ENCODE assay signal across 7 mouse cellular contexts in genomic region chr1:160933896-160934482, GRCm38 (mm10). TPM values are rescaled to one million over a fixed set of nuclear protein-coding genes. Genes with fewer than 3 reads are reported as not detected.
DNase-seq lines count a peak whose midpoint lies in the region; ATAC-seq and TF ChIP-seq lines count a peak whose summit lies in the region.

No protein-coding gene starts in this region.

- no peaks in the 10 kb centered on the region for H3K27me3 ChIP-seq in intestine, postnatal 0 days (replicated peaks; ENCODE audit: control insufficient read depth, insufficient read depth, low read length)
- H3K27me3 ChIP-seq in intestine, embryonic 15.5 days (replicated peaks) = no peaks in the 10 kb centered on the region
- H3K27me3 ChIP-seq in hindbrain, embryonic 16.5 days (replicated peaks; ENCODE audit: control insufficient read depth, insufficient read depth, low read length) = no peaks in the 10 kb centered on the region
- no peaks in the 10 kb centered on the region for H3K27me3 ChIP-seq in neural tube, embryonic 13.5 days

- no peak overlapping the region for H3K4me2 ChIP-seq in intestine, postnatal 0 days (replicated peaks; ENCODE audit: low read depth)
- no peak overlapping the region for H3K4me2 ChIP-seq in intestine, embryonic 15.5 days (replicated peaks)
- no peak overlapping the region for H3K4me2 ChIP-seq in hindbrain, embryonic 16.5 days (ENCODE audit: low read length)
- no peak overlapping the region for H3K4me2 ChIP-seq in neural tube, embryonic 13.5 days

- no peak overlapping the region for H3K4me3 ChIP-seq in intestine, postnatal 0 days (ENCODE audit: low read depth, low read length)
- H3K4me3 ChIP-seq in intestine, embryonic 15.5 days (replicated peaks) = no peak overlapping the region
- no peak overlapping the region for H3K4me3 ChIP-seq in hindbrain, embryonic 16.5 days (ENCODE audit: low read length)
- H3K4me3 ChIP-seq in neural tube, embryonic 13.5 days = no peak overlapping the region

- no peaks in the 10 kb centered on the region for H3K4me1 ChIP-seq in intestine, postnatal 0 days (replicated peaks; ENCODE audit: control insufficient read depth, insufficient read depth, low read length)
- H3K4me1 ChIP-seq in intestine, embryonic 15.5 days (replicated peaks) = no peaks in the 10 kb centered on the region
- H3K4me1 ChIP-seq in hindbrain, embryonic 16.5 days (ENCODE audit: control insufficient read depth, insufficient read depth, low read depth, low read length) = no peaks in the 10 kb centered on the region
- H3K4me1 ChIP-seq in neural tube, embryonic 13.5 days (replicated peaks) = no peaks in the 10 kb centered on the region

- DNase-seq in B cell, adult 2 months = peak; percentile 28 to 37
- peak; percentile 50 for DNase-seq in MN1 (ENCODE audit: low spot score)
- DNase-seq in frontal cortex, postnatal 14 days (ENCODE audit: low spot score in 2 of 2) = no peak

- WGBS in intestine, postnatal 0 days = 67% methylated on average over 4 of the region's 4 CpGs
- 69% methylated on average over 4 of the region's 4 CpGs for WGBS in intestine, embryonic 15.5 days
- 57% methylated on average over 4 of the region's 4 CpGs for WGBS in hindbrain, embryonic 16.5 days
- 72% methylated on average over 4 of the region's 4 CpGs for WGBS in neural tube, embryonic 13.5 days

- no peak overlapping the region for H3K27ac ChIP-seq in intestine, postnatal 0 days (ENCODE audit: low read depth, low read length)
- no peak overlapping the region for H3K27ac ChIP-seq in intestine, embryonic 15.5 days
- no peak overlapping the region for H3K27ac ChIP-seq in hindbrain, embryonic 16.5 days (ENCODE audit: low read depth, low read length)
- H3K27ac ChIP-seq in neural tube, embryonic 13.5 days (replicated peaks) = no peak overlapping the region

- H3K9me3 ChIP-seq in intestine, postnatal 0 days (ENCODE audit: control insufficient read depth) = no peaks in the 10 kb centered on the region
- H3K9me3 ChIP-seq in intestine, embryonic 15.5 days = no peaks in the 10 kb centered on the region
- no peaks in the 10 kb centered on the region for H3K9me3 ChIP-seq in hindbrain, embryonic 16.5 days (ENCODE audit: control insufficient read depth, low read length)
- H3K9me3 ChIP-seq in neural tube, embryonic 13.5 days = no peaks in the 10 kb centered on the region

- TF ChIP-seq CTCF in intestine, postnatal 0 days (IDR thresholded peaks at IDR 0.05; ENCODE audit: low read depth) = peak; percentile 71

- no peak for ATAC-seq in intestine, postnatal 0 days
- no peak for ATAC-seq in intestine, embryonic 15.5 days
- ATAC-seq in hindbrain, embryonic 16.5 days = peak; percentile 72; the same call in 1 of the 2 replicates
- ATAC-seq in neural tube, embryonic 13.5 days (ENCODE audit: low read depth) = peak; percentile 50; the same call in 1 of the 2 replicates

- no peak overlapping the region for H3K9ac ChIP-seq in intestine, postnatal 0 days (ENCODE audit: low read depth, low read length)
- no peak overlapping the region for H3K9ac ChIP-seq in intestine, embryonic 15.5 days
- H3K9ac ChIP-seq in hindbrain, embryonic 16.5 days (ENCODE audit: low read depth, low read length) = no peak overlapping the region
- H3K9ac ChIP-seq in neural tube, embryonic 13.5 days = no peak overlapping the region

- peaks cover 29% of the 10 kb centered on the region; the same call in 1 of the 2 replicates for H3K36me3 ChIP-seq in intestine, postnatal 0 days (ENCODE audit: control insufficient read depth, insufficient read depth)
- H3K36me3 ChIP-seq in intestine, embryonic 15.5 days = no peaks in the 10 kb centered on the region
- H3K36me3 ChIP-seq in hindbrain, embryonic 16.5 days (ENCODE audit: control insufficient read depth, insufficient read depth, low read length) = peaks cover 6% of the 10 kb centered on the region
- H3K36me3 ChIP-seq in neural tube, embryonic 13.5 days = peaks cover 31% of the 10 kb centered on the region

RNA-seq across cellular contexts. Expression of gene Rc3h1, which starts 27.8 kb away (rescaled TPM):
- polyA plus RNA-seq in intestine, postnatal 0 days (2015; fragmentation: Nextera tagmentation; extraction: Ambion mirVana) = 3.8 and 4.0 TPM in 2 replicates
- 7.5 and 8.0 TPM in 2 replicates for polyA plus RNA-seq in intestine, embryonic 15.5 days (2015; fragmentation: Nextera tagmentation; extraction: Ambion mirVana)
- polyA plus RNA-seq in hindbrain, embryonic 16.5 days (2015; fragmentation: Nextera tagmentation; extraction: Ambion mirVana) = 5.0 and 6.0 TPM in 2 replicates
- 6.1 and 6.6 TPM in 2 replicates for polyA plus RNA-seq in neural tube, embryonic 13.5 days (2015; fragmentation: Nextera tagmentation; extraction: Ambion mirVana)

RNA-seq across cellular contexts. Expression of gene Serpinc1, which starts 44.4 kb away (rescaled TPM):
- polyA plus RNA-seq in intestine, postnatal 0 days (2015; fragmentation: Nextera tagmentation; extraction: Ambion mirVana) = 1.1 TPM in 2 replicates
- polyA plus RNA-seq in intestine, embryonic 15.5 days (2015; fragmentation: Nextera tagmentation; extraction: Ambion mirVana) = 7.0 and 11.8 TPM in 2 replicates
- polyA plus RNA-seq in hindbrain, embryonic 16.5 days (2015; fragmentation: Nextera tagmentation; extraction: Ambion mirVana) = 2.7 and 3.1 TPM in 2 replicates
- 2.6 and 3.2 TPM in 2 replicates for polyA plus RNA-seq in neural tube, embryonic 13.5 days (2015; fragmentation: Nextera tagmentation; extraction: Ambion mirVana)

Comparison
In these comparisons a context has a peak if more than half of its experiments do, and no peak if none do; other contexts are left out.
1. ATAC-seq: peak in hindbrain, embryonic 16.5 days (single experiment) and neural tube, embryonic 13.5 days (single experiment); none in intestine, postnatal 0 days (single experiment) and intestine, embryonic 15.5 days (single experiment).
2. DNase-seq: peak in B cell, adult 2 months (2 of 2) and MN1 (single experiment); none in frontal cortex, postnatal 14 days (0 of 2).